ENCODE assay signal across 28 mouse cellular contexts in the genomic region with DNA sequence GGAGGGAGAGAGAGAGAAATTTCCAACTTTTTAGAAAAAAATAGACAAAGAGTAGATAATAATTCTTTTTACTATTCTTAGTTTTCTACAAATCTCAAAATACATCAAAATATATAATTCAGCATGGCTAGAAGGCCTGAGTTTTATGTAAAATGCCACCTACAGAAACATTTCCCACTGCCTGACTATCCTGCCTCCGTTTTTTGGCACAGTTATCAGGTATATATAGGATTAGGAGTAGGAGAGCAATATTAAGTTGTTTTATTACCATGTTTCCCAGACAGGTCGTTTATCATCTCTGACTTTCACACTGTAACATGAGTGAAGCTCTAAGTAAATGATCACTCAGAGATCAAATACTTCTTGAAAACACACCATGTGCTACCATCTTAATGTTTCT.
"Had no signal": no experiment of that assay in that cellular context is flagged by ENCODE, and none has a peak within 500 bp of the region (broad histone marks: within the 10 kb centered on the region; RNA-seq: fewer than 3 reads in every experiment).

No protein-coding gene starts in this region.

- H3K27ac ChIP-seq: embryonic facial prominence, embryonic 10.5 days; embryonic facial prominence, embryonic 12.5 days; embryonic facial prominence, embryonic 13.5 days; embryonic facial prominence, embryonic 15.5 days; forebrain, embryonic 10.5 days; forebrain, embryonic 12.5 days; forebrain, embryonic 13.5 days; forebrain, embryonic 15.5 days; gastrocnemius, adult 2 months; heart, adult 2 months had no signal

- H3K4me3 ChIP-seq: embryonic facial prominence, embryonic 10.5 days; embryonic facial prominence, embryonic 12.5 days; embryonic facial prominence, embryonic 13.5 days; embryonic facial prominence, embryonic 15.5 days; erythroblast, embryonic 14.5 days; forebrain, embryonic 10.5 days; forebrain, embryonic 12.5 days; forebrain, embryonic 13.5 days; forebrain, embryonic 15.5 days; gastrocnemius, adult 2 months; heart, adult 2 months had no signal

- DNase-seq: cerebellum, adult 2 months; cerebellum, adult 8-10 months; cerebellum, adult 9-10 months; cerebellum, adult 9-11 months; cerebellum, postnatal 10 days; cerebellum, postnatal 14 days; cerebellum, postnatal 25 days; cerebellum, postnatal 36 days; embryo, embryonic 11 days; forebrain, postnatal 0 days; gastrocnemius, adult 2 months; gastrocnemius, postnatal 10 days; gastrocnemius, postnatal 14 days; gastrocnemius, postnatal 25 days; heart, adult 11 months; heart, adult 18-20 months; heart, adult 2 months had no signal

- ATAC-seq: forebrain, embryonic 13.5 days; forebrain, embryonic 14.5 days; forebrain, embryonic 15.5 days; forebrain, embryonic 16.5 days; forebrain, postnatal 0 days had no signal
